Mouse (Mus musculus) gastrocnemius, postnatal 14 days (tissue): Measurements from ENCODE around the gene Vasn. TPM values are rescaled to one million over a fixed set of nuclear protein-coding genes. Genes with fewer than 3 reads are reported as not detected.
"Not testable (repeated sequence)": the region's sequence is repeated elsewhere in the genome, so short reads cannot be mapped to it uniquely, and the experiment has no call there.

Experiments used
- DNase-seq: peaks from one replicate; pipeline ENCODE4 v3.0.0; 2021; ENCODE audit warnings: mixed read lengths
- intact Hi-C: fragments of 180-260 bp; cut with DNase I; formaldehyde crosslinking; loops from one replicate; pipeline ENCODE4 v1.15.1; 2025; ENCODE audit warnings: low total_unique reads
- total RNA-seq, 2 experiments: library from RNA; stranded (reverse); gene quantifications; 2 replicates each; pipeline ENCODE4 v1.2.3; 2021

The Vasn gene
- total RNA-seq, 2 experiments from 2014 or later = 7.6 to 8.4 TPM

- intact Hi-C loops, DNase-seq: not testable (repeated sequence)
Measured at GRCm38 (mm10) chr16:4689371-4689770, 49.6 kb downstream of the Vasn start.

Other genes starting within 250 kb of the Vasn start
- 10 to 100 TPM; 22.3 to 22.7 TPM for gene Adcy9, start 219.4 kb upstream of the Vasn start, total RNA-seq
- 1,000 to 10,000 TPM; 1,512 to 1,606 TPM for gene Srl, start 98.1 kb upstream of the Vasn start, total RNA-seq
- 1 to 10 TPM; 4.1 to 4.4 TPM for gene Tfap4, start 80.1 kb upstream of the Vasn start, total RNA-seq
- gene Glis2, start 45.2 kb upstream of the Vasn start, total RNA-seq = 10 to 100 TPM; 11.8 to 15.2 TPM
- gene Pam16, start 15.0 kb upstream of the Vasn start, total RNA-seq = 10 to 100 TPM; 68.0 to 74.9 TPM
- 100 to 1,000 TPM in 1 of 2 experiments, 10 to 100 TPM in 1; 88.0 to 100 TPM for gene Dnaja3, start within 50 bp of the Vasn start, total RNA-seq
- gene Coro7, start 39.8 kb downstream of the Vasn start, total RNA-seq = 10 to 100 TPM; 13.9 to 17.8 TPM
- 1 to 10 TPM; 4.5 to 5.2 TPM for gene Nmral1, start 79.4 kb downstream of the Vasn start, total RNA-seq
- 10 to 100 TPM; 41.8 to 44.5 TPM for gene Hmox2, start 86.4 kb downstream of the Vasn start, total RNA-seq
- gene Cdip1, start 150.4 kb downstream of the Vasn start, total RNA-seq = 10 to 100 TPM; 61.9 to 62.7 TPM
- not detected for gene 4930562C15Rik, start 195.5 kb downstream of the Vasn start, total RNA-seq
- gene Ubald1, start 240.4 kb downstream of the Vasn start, total RNA-seq = 10 to 100 TPM; 25.2 to 26.1 TPM
- 10 to 100 TPM; 46.7 to 51.9 TPM for gene Mgrn1, start 246.3 kb downstream of the Vasn start, total RNA-seq